Mouse (Mus musculus) heart, postnatal 25 days (tissue): ENCODE measurements at regions not wholly inside any gene's neighbourhood (a gene's known extent, or its start where the extent isn't known, plus 50 kb on each side); places are given as distances from the start of the nearest gene placed in this dataset.

Experiments
- DNase-seq: peaks from one replicate; pipeline ENCODE4 v3.0.0; 2022; ENCODE audit warnings: low spot score
- intact Hi-C: fragments of 180-260 bp; cut with DNase I; formaldehyde crosslinking; loops from one replicate; pipeline ENCODE4 v1.15.1; 2025

DNA sequence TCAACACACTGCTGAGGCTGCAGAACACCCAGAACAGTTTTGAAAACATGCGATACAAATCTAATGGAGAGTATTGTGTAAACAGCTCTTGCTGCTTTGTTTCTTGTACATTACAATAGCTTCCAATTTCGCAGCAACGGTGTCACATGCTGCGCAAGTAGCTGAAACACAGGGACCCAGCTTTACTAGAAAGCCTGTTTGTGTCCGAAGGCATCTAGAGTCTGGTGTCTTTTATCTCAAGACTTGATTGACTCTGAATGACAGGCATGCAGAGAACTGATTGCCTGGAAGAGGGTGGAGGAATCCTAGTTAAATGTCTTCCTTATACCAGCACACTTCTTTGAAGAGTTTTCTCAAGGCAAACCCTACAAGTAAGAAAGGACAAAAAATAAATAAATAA is 66.1 kb upstream of the Fgf10 start:
- DNase-seq: no peak
- intact Hi-C loops: no loop called here

DNA sequence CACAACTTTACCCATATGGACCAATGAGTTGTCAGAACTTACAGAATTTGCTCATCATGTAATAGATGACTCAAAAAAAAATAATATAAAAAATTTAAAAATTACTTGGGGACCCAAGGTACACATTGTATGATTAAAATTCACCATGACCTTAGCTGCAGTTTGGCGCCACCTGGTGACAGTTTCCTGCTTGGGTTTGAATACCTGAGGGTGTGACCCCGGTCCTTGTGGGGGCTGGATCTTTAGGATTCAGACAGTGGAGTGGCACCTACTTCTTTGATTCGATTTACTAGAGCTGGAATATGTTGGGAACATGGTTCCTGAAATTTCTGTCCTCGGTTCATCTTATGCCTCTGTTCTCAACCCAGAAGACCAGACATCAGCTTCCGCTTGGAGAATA is 72.7 kb upstream of the Fgf10 start:
- no peak for DNase-seq

DNA sequence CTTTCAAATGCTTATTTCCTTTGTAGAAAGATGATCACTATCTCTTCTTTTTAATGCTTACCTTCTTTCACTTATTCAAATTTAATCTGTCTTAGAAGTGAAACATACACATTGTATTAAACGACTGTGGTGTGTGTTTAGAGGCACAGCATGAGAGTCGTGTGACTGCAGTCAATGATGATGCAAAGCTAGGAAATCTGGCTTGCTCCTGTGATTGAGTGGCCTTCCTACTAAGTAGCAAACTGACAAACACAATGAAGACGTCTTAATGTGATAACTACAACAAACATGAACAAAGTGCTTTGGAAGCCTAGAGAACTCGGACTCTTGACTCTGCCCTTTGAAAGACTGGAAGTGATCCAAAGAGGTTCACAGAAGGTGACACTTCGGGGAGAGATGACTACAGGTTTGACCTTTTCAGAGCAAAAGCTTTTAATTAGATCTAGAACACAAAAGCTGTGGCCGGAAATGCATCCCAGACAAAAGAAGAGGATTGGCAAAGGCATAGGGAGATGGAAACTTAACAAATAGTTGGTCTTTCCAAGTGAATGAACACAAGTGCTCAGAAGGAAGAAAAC is 73.3 kb upstream of the Fgf10 start:
- intact Hi-C loops: loop anchor here (5.0 kb wide), 1 partner anchor 194 kb away; no protein-coding TSS in a partner anchor
- DNase-seq: no peak

More for the DNA sequence above, 72.7 kb upstream of the Fgf10 start:
- intact Hi-C loops: loop anchor here (5.0 kb wide), 1 partner anchor 195 kb away; no protein-coding TSS in a partner anchor

DNA sequence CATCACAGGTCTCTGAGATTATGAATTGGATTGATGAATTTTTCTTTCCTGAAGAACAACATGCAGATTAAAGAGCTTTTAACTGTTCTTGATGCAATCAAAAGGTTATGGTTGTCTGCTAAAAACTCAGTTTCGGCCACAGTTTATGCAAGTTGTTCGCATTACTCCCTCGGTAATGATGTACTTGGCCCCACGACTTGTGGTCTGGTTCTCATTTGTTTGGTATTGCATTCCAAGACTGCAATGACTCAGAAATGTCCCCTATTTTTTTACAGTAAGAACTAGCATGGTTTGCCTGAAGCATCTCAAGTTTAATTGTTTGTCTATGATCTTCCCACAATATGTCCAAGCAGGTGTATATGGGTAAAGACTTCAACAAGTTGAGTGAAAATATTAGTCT is 77.5 kb upstream of the Fgf10 start:
- no peak for DNase-seq
- intact Hi-C loops: no loop called here

GRCm38 (mm10) chr13:118572555-118572954 is 97.0 kb upstream of the Fgf10 start:
- intact Hi-C loops: no loop called here
- no peak for DNase-seq

- intact Hi-C loops: no loop called here
- no peak for DNase-seq
Observed at GRCm38 (mm10) chr13:118565219-118565833, 104.3 kb upstream of the Fgf10 start.

DNA sequence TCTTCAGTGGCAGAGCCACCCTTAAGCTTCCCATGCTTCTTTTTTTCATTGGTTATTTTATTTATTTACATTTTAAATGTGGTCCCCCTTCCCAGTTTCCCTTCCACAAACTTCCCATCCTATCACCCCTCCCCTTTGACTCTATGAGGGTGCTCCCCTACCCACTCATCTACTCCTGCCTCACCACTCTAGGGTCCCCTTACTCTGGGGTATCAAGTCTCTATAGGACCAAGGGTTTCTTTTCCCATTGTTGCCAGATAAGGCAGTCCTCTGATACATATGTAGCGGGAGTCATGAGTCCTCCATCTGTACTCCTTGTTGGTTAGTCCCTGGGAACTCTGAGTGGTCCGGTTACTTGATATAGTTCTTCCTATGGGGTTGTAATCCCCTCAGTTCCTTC is 110.6 kb upstream of the Fgf10 start:
- intact Hi-C loops: no loop called here
- no peak for DNase-seq

GRCm38 (mm10) chr13:118552029-118552428 is 117.6 kb upstream of the Fgf10 start:
- intact Hi-C loops: no loop called here
- DNase-seq: no peak

DNA sequence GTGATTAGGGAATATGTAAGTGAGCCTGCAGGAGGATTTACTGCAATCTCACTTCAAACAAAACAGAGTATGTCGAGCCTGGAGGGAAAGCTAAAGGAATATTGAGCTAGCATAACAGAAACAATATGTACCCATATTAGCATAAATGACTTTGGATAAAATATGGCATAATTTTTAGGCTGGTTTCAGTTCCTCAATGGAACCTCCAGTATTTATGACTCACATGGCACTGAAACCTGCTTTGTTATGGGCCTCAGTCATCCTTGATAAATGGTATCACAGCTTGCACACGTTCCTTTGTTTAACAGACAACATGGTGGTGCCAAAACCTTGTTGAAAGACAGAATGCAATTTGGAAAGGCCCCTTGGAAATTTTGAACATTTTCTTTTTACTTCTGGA is 130.8 kb upstream of the Fgf10 start:
- DNase-seq: no peak
- intact Hi-C loops: no loop called here

- no peak for DNase-seq
Observed at GRCm38 (mm10) chr13:118513961-118514360, 126.9 kb upstream of the Mrps30 start.

DNA sequence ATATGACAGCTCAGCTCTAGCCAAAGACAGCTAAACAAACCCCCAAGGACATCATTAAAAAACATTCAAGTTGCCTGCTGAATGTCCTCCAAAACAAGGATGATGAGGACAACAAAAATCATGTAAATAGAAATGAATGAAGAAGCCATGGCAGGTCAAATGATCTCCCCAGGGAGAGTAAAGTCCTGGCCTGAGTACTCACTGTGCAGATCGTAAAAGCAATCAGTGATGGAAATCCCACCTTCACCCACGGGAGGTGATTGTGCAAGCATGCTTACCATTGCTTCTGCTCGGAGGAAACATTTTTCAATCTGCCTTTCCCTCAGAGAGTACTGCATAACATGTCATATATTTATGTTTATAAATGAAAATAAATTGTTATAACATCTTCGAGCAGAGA is 119.1 kb upstream of the Mrps30 start:
- no peak for DNase-seq
- intact Hi-C loops: no loop called here

More at GRCm38 (mm10) chr13:118513961-118514360, 126.9 kb upstream of the Mrps30 start:
- intact Hi-C loops: no loop called here

GRCm38 (mm10) chr13:118490610-118491009 is 103.6 kb upstream of the Mrps30 start:
- no peak for DNase-seq

GRCm38 (mm10) chr13:118483031-118483430 is 96.0 kb upstream of the Mrps30 start:
- intact Hi-C loops: no loop called here
- no peak for DNase-seq

More at GRCm38 (mm10) chr13:118490610-118491009, 103.6 kb upstream of the Mrps30 start:
- intact Hi-C loops: no loop called here

DNA sequence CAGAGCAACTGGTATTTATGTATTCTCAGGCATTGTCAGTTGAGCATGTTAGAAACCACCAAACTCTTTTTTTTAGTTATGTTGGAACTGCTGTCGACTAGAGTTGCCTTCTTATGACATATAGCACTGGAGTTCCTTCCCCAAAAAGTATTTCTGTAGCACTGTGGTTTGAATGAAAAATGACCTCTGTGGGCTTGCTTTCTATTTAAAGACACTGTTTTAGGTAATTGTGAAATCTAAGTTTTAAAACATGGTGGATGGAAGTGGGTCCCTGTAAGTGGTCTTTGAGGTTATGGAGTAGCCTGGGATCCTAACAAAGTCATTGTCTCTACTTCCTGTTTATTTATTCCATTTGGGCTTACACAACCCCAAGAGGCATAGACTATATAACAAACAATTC is 93.2 kb upstream of the Mrps30 start:
- no peak for DNase-seq
- intact Hi-C loops: no loop called here

- DNase-seq: no peak
- intact Hi-C loops: no loop called here
Observed at GRCm38 (mm10) chr13:118478487-118478886, 91.4 kb upstream of the Mrps30 start.

DNA sequence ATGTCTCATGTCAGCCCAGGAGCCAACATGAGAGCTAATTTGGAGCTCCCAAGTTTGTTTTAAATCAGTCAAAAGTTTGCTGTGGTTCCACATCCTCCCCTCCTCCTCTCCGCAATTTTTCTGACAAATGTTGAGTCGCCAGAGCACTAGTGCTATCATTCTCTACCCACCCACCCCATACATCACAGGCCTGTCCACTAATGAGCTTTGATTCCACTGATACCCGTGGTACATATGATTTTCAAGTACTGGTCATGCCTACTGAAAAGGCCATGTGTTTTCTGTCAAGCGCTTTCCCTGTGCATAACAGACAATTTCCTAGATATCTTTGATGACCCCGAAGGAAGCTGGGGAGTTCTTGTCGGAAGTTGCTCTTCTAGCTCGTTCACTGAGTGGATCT is 85.5 kb upstream of the Mrps30 start:
- DNase-seq: no peak
- intact Hi-C loops: no loop called here

GRCm38 (mm10) chr13:118459672-118460384 is 72.8 kb upstream of the Mrps30 start:
- no peak for DNase-seq
- intact Hi-C loops: no loop called here

DNA sequence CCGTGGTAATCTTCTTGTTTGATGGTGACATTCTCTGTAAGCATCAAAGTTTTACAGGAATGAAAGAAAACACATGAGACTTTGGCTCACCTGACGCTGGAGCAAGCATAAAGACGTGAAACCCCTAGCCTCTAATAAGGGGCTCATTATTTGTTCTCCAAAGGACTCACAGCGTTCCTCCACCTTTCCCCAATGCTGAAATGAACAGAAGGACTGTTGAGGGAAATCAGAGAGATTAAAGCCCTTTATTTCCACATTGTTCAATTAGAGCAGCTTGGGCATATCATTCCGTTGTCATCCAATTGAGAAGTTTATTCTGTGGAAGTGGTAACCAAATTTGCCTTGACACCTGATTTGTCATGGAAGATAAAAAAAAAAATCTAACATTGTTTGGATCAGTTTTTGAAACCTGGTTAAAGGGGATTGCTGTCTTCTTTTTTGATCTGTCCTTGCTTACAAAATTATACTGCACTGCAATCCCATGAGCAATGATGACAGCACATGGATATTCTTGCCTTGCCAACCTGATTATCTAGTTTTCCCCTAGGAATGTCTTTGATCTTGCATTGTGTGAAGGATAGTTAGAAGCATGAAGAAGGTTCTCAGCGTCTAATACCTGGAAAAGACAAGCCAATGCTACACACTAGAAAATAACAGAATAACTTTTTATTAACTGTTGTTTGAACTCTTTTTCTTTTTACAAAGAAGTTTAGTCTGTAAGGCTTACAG is 62.1 kb upstream of the Mrps30 start:
- intact Hi-C loops: no loop called here
- DNase-seq: no peak

DNA sequence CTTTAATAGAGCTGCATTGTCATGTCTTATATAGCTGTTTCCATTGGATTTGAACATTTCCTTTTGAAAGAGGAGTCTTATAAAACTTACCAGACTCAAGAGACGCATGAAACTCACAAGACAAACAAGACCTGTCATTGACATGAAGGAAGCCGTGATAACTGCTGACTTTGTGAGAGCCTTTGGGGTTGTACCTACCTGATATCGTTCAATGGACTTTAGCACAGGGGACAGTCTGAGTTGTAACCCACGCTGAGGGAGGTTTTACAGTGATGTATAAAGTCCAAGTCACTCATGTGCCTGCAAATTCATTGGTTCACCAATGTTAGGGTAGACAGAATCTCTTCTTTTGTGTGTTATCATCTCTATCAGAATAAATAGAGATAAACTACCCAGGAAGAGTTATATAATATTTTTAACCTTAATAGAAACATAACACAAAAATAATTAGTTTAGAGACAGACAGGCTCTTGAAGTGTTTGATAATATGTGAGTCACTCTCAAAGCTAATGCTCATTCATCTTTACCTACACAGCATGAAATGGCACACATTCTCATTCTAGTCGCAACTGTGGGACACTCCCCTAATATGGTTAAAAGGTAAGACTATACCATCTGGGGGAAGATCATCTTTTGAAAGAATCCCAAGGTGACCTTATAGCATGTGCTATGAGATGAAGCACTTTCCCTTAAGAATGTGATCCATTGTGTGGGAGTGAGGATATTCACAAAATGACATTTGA is 54.4 kb upstream of the Mrps30 start:
- intact Hi-C loops: no loop called here
- DNase-seq: no peak
